Mouse (Mus musculus): ENCODE measurements around the gene Zic1. TPM values are rescaled to one million over a fixed set of nuclear protein-coding genes. Genes with fewer than 3 reads are reported as not detected.
A peak's percentile ranks its signal among the peaks of the same experiment; 100 is the strongest.

The Zic1 gene
- total RNA-seq, 1 experiment from 2014 or later = not detected

- ATAC-seq (replicated peaks in 1 of 2; ENCODE audit: insufficient read depth in 1 of 2, low FRiP score in 2 of 2, low TSS enrichment in 1 of 2, low read depth in 1 of 2, poor library complexity in 2 of 2, severe bottlenecking in 2 of 2) = no peak
Observed at GRCm38 (mm10) chr9:91374665-91375064, 9.1 kb upstream of the Zic1 start.

GRCm38 (mm10) chr9:91373811-91374575 is 8.4 kb upstream of the Zic1 start:
- no peak for ATAC-seq (replicated peaks in 1 of 2; ENCODE audit: insufficient read depth in 1 of 2, low FRiP score in 2 of 2, low TSS enrichment in 1 of 2, low read depth in 1 of 2, poor library complexity in 2 of 2, severe bottlenecking in 2 of 2)

GRCm38 (mm10) chr9:91371608-91372007 is 6.0 kb upstream of the Zic1 start:
- ATAC-seq (replicated peaks in 1 of 2; ENCODE audit: insufficient read depth in 1 of 2, low FRiP score in 2 of 2, low TSS enrichment in 1 of 2, low read depth in 1 of 2, poor library complexity in 2 of 2, severe bottlenecking in 2 of 2) = no peak

GRCm38 (mm10) chr9:91371011-91371410 is 5.4 kb upstream of the Zic1 start:
- no peak for ATAC-seq (replicated peaks in 1 of 2; ENCODE audit: insufficient read depth in 1 of 2, low FRiP score in 2 of 2, low TSS enrichment in 1 of 2, low read depth in 1 of 2, poor library complexity in 2 of 2, severe bottlenecking in 2 of 2)

- ATAC-seq (replicated peaks in 1 of 2; ENCODE audit: insufficient read depth in 1 of 2, low FRiP score in 2 of 2, low TSS enrichment in 1 of 2, low read depth in 1 of 2, poor library complexity in 2 of 2, severe bottlenecking in 2 of 2) = no peak
Observed at GRCm38 (mm10) chr9:91370191-91370708, 4.6 kb upstream of the Zic1 start.

GRCm38 (mm10) chr9:91369293-91369991 is 3.8 kb upstream of the Zic1 start:
- ATAC-seq (replicated peaks in 1 of 2; ENCODE audit: insufficient read depth in 1 of 2, low FRiP score in 2 of 2, low TSS enrichment in 1 of 2, low read depth in 1 of 2, poor library complexity in 2 of 2, severe bottlenecking in 2 of 2) = peak in 1 of 2 experiments; percentile 28; a peak in 1 of 4 replicates

- no peak for ATAC-seq (replicated peaks in 1 of 2; ENCODE audit: insufficient read depth in 1 of 2, low FRiP score in 2 of 2, low TSS enrichment in 1 of 2, low read depth in 1 of 2, poor library complexity in 2 of 2, severe bottlenecking in 2 of 2)
Observed at GRCm38 (mm10) chr9:91368946-91369292, 3.3 kb upstream of the Zic1 start.

- no peak for ATAC-seq (replicated peaks in 1 of 2; ENCODE audit: insufficient read depth in 1 of 2, low FRiP score in 2 of 2, low TSS enrichment in 1 of 2, low read depth in 1 of 2, poor library complexity in 2 of 2, severe bottlenecking in 2 of 2)
Observed at GRCm38 (mm10) chr9:91368150-91368549, 2.5 kb upstream of the Zic1 start.

- ATAC-seq (replicated peaks in 1 of 2; ENCODE audit: insufficient read depth in 1 of 2, low FRiP score in 2 of 2, low TSS enrichment in 1 of 2, low read depth in 1 of 2, poor library complexity in 2 of 2, severe bottlenecking in 2 of 2) = no peak
Observed at GRCm38 (mm10) chr9:91366999-91367811, 1.6 kb upstream of the Zic1 start.

- no peak for ATAC-seq (replicated peaks in 1 of 2; ENCODE audit: insufficient read depth in 1 of 2, low FRiP score in 2 of 2, low TSS enrichment in 1 of 2, low read depth in 1 of 2, poor library complexity in 2 of 2, severe bottlenecking in 2 of 2)
Observed at GRCm38 (mm10) chr9:91366226-91366998, 802 bp upstream of the Zic1 start.

- no peak for ATAC-seq (replicated peaks in 1 of 2; ENCODE audit: insufficient read depth in 1 of 2, low FRiP score in 2 of 2, low TSS enrichment in 1 of 2, low read depth in 1 of 2, poor library complexity in 2 of 2, severe bottlenecking in 2 of 2)
Observed at GRCm38 (mm10) chr9:91364971-91365501, 574 bp downstream of the Zic1 start.

GRCm38 (mm10) chr9:91364127-91364970 is 1.3 kb downstream of the Zic1 start:
- ATAC-seq (replicated peaks in 1 of 2; ENCODE audit: insufficient read depth in 1 of 2, low FRiP score in 2 of 2, low TSS enrichment in 1 of 2, low read depth in 1 of 2, poor library complexity in 2 of 2, severe bottlenecking in 2 of 2) = peak; percentile 47 to 48

GRCm38 (mm10) chr9:91363814-91364126 is 1.8 kb downstream of the Zic1 start:
- no peak for ATAC-seq (replicated peaks in 1 of 2; ENCODE audit: insufficient read depth in 1 of 2, low FRiP score in 2 of 2, low TSS enrichment in 1 of 2, low read depth in 1 of 2, poor library complexity in 2 of 2, severe bottlenecking in 2 of 2)

- no peak for ATAC-seq (replicated peaks in 1 of 2; ENCODE audit: insufficient read depth in 1 of 2, low FRiP score in 2 of 2, low TSS enrichment in 1 of 2, low read depth in 1 of 2, poor library complexity in 2 of 2, severe bottlenecking in 2 of 2)
Observed at GRCm38 (mm10) chr9:91363011-91363730, 2.4 kb downstream of the Zic1 start.

GRCm38 (mm10) chr9:91361856-91362601 is 3.6 kb downstream of the Zic1 start, which contains the start of gene Zic4:
Gene Zic4 (plus strand): TSS chr9:91362413.
- ATAC-seq (replicated peaks in 1 of 2; ENCODE audit: insufficient read depth in 1 of 2, low FRiP score in 2 of 2, low TSS enrichment in 1 of 2, low read depth in 1 of 2, poor library complexity in 2 of 2, severe bottlenecking in 2 of 2) = peak; percentile 72 to 82
